Mouse (Mus musculus): ENCODE data around the gene Klhl3.

- TF ChIP-seq POLR2A (IDR thresholded peaks at IDR 0.05; ENCODE audit: borderline replicate concordance, insufficient read depth, low read length) (no peak), CTCF (IDR thresholded peaks at IDR 0.05; ENCODE audit: borderline replicate concordance, insufficient read depth, low read depth, low read length) (no peak)
Measured at GRCm38 (mm10) chr13:58131692-58132091, 18.3 kb upstream of the Klhl3 start.

Data from cerebellum, adult 2 months (tissue).